Mouse (Mus musculus) spleen, postnatal 14 days (tissue): ENCODE measurements around the gene Gm10681.
"Not testable (repeated sequence)": the region's sequence is repeated elsewhere in the genome, so short reads cannot be mapped to it uniquely, and the experiment has no call there.

ENCODE experiments used
- DNase-seq, 2 experiments: peaks; one replicate each; pipeline ENCODE4 v3.0.0; 2021 to 2022; ENCODE audit warnings: low spot score in 2 of 2

Gene Gm10681

GRCm38 (mm10) chr3:98588707-98589106 lies at the start of gene Gm10681:
Gene Gm10681 (minus strand): TSS chr3:98588807.
- DNase-seq, result no peak

- no peak for DNase-seq
Observed at GRCm38 (mm10) chr3:98635145-98635544, 46.5 kb upstream of the Gm10681 start.

- no peak for DNase-seq
Observed at GRCm38 (mm10) chr3:98630152-98630551, 41.5 kb upstream of the Gm10681 start, which contains the start of gene Hsd3b5. Gene Hsd3b5 (minus strand): TSS chr3:98630252.

GRCm38 (mm10) chr3:98629633-98630032 lies 41.0 kb upstream of the Gm10681 start:
- DNase-seq, result no peak

DNA sequence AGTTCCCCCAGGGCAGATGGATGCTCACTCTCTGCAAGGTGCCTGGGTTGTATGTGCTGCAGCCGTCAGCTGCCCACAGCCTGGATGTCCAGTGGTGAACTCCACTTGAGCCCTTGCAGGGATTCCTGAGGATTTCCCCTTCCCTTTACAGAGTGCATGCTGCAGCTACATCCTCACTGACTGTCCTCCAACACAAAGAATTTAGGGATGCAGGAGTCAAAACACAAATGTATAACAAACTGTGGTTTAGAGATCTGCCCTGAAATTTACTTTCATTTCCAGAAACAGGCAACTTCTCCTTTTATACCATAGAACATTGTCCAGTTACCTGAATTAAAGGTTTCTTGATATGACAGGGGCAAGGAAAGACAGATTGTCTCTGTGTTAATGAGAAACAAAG lies 28.2 kb upstream of the Gm10681 start:
- not testable (repeated sequence) for DNase-seq

DNA sequence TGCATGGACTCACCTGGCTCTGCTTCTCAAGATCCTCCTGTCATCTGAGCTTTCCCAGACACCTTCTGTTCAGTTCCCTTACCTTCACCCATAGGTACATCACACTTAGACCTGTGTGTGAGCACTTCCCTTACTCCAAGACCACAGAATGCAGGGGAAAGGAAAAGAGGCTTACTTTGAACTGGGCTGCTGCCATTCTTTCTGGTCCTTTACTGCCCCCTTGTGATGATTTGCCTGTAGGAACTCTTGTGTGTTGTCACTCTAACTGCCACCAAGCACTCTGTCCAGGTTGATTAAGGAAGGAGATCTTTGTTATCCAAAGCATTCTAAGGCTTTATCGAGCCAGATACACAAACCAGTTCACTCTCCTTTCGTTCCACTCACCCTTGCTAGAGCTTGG lies 27.6 kb upstream of the Gm10681 start:
- not testable (repeated sequence) for DNase-seq

GRCm38 (mm10) chr3:98614406-98614927 lies 25.9 kb upstream of the Gm10681 start:
- not testable (repeated sequence) for DNase-seq

- DNase-seq, result no peak
Observed at GRCm38 (mm10) chr3:98613963-98614362, 25.4 kb upstream of the Gm10681 start.

DNA sequence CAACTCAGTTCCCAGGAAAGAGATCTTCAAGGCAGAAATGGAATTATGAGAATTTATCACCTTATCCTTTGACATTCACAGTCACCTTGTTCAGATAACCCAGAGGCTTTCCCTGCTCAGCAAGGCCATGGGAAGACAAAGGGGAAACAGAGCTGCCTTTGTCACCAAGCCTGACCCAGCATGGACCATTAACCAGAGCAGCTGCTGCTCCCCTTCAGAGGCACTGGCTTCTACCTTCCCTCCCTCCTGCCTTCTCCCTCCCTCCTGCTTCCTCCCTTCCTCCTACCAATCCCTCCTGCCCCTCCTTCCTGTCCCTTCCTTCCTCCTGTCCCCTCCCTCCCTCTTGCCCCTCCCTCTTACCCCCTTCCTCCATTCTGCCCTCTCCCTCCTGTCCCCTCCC lies 24.9 kb upstream of the Gm10681 start:
- not testable (repeated sequence) for DNase-seq

- DNase-seq, result no peak
Observed at GRCm38 (mm10) chr3:98587721-98588120, 886 bp downstream of the Gm10681 start.

DNA sequence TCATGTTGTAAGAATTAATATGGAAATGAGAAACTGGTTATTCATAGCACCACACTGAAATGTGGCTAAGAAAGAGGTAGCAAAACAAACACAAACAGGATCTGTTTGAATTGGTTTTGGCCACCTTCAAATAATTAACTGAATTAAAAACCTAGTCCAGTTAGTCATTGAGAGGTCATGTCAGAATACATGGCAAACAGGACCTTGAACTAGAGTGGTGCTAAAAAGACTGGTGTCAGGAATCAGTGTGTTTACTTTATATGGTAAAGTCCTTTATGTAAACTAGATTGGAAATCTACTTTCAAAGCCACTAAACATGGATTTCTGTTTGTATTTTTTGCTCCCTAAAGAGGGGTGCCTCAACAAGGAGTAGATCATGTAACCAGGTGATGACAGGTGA lies 6.0 kb downstream of the Gm10681 start:
- not testable (repeated sequence) for DNase-seq

- not testable (repeated sequence) for DNase-seq
Observed at GRCm38 (mm10) chr3:98582202-98582601, 6.4 kb downstream of the Gm10681 start.

GRCm38 (mm10) chr3:98581024-98581423 lies 7.6 kb downstream of the Gm10681 start:
- not testable (repeated sequence) for DNase-seq

DNA sequence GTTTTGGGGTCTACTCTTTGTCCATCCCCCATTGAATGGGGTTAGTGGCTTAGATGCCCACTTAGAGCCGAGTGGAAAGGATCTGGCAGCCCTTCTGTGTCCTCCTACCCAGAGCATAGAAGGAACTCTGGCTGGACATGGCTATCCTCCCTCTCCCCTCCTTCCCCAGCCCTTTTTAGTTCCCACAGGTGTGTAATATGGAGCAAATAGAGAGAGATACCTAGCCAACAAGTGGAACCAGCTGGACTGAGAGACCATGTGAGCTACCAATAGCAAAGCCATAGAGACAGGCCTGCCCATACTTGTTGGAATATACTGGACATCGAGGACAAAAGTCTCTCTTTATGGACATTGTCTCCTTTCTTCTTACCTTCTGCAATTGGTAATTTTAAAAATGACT lies 20.9 kb downstream of the Gm10681 start:
- DNase-seq, result not testable (repeated sequence)

GRCm38 (mm10) chr3:98564894-98565293 lies 23.7 kb downstream of the Gm10681 start:
- not testable (repeated sequence) for DNase-seq

DNA sequence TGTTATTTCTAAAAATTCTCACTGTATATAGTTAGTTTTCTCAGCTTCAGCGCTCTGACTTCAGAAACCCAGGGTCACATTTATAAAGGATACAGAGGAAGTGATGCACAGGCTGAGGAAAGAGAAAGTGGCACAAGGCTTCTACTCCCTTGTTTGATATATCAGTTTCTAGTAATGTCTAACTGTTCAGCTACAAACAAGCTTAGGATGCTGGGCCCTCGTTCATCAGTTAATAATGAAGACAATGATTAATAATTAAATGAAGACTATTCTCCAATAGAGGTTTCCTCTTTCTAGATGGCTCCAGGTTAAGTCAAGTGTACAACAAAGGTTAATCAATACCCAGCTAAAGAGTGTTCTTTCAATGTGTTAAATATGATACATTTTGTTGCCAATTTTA lies 24.8 kb downstream of the Gm10681 start:
- DNase-seq, result not testable (repeated sequence)

GRCm38 (mm10) chr3:98560711-98561110 lies 27.9 kb downstream of the Gm10681 start:
- not testable (repeated sequence) for DNase-seq

- DNase-seq, result not testable (repeated sequence)
Observed at GRCm38 (mm10) chr3:98550832-98551231, 37.8 kb downstream of the Gm10681 start.

GRCm38 (mm10) chr3:98550215-98550614 lies 38.4 kb downstream of the Gm10681 start:
- not testable (repeated sequence) for DNase-seq

GRCm38 (mm10) chr3:98548495-98548894 lies 40.1 kb downstream of the Gm10681 start:
- DNase-seq, result not testable (repeated sequence)

- DNase-seq, result not testable (repeated sequence)
Observed at GRCm38 (mm10) chr3:98547641-98548040, 41.0 kb downstream of the Gm10681 start.

DNA sequence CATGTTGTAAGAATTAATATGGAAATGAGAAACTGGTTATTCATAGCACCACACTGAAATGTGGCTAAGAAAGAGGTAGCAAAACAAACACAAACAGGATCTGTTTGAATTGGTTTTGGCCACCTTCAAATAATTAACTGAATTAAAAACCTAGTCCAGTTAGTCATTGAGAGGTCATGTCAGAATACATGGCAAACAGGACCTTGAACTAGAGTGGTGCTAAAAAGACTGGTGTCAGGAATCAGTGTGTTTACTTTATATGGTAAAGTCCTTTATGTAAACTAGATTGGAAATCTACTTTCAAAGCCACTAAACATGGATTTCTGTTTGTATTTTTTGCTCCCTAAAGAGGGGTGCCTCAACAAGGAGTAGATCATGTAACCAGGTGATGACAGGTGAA lies 63.6 kb downstream of the Gm10681 start:
- not testable (repeated sequence) for DNase-seq

DNA sequence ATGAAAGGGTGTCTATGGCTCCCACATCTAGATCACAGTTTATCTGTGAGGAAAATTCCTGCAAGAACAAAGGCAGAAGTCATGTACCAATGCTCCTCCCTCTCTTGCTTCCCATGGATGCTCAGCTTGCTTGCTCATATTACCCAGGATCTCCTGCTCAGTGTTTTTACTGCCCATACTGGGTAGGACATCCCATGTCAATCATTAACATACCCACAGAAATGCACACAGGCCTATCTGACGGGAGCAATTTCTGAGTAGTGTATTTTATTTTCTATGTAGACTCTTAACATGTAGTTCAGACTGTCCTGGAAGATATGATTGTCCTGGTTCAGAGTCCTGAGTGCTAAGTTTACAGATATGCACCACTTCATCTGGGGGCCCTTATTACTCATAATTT lies 64.1 kb downstream of the Gm10681 start:
- DNase-seq, result not testable (repeated sequence)

GRCm38 (mm10) chr3:98522779-98523178 lies 65.8 kb downstream of the Gm10681 start:
- not testable (repeated sequence) for DNase-seq
